Mouse (Mus musculus): ENCODE results near the gene Dnajc21.

DNA sequence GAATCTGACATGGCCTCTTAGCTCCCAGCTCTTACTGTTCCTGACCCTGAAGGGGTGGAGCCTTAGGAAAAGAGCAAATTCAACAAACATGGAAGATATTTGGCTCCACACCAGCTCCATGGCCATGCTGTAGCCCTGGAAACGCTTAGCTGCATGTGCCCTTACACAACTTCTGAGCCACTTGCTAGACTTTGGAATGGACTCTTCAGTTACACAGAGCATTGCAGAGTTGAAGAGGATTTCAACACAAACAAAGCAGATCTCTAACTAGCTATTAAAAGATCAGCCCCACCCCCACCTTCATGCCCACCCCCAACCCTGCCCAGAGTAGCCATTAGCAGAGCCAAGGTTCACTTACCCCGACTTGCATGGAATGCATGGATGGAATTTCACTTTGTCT, 70.5 kb downstream of the Dnajc21 start:
- no peak for TF ChIP-seq POLR2A (IDR thresholded peaks at IDR 0.05; ENCODE audit: insufficient read depth, low read depth, low read length)
- no peak for TF ChIP-seq CTCF (IDR thresholded peaks at IDR 0.05; ENCODE audit: insufficient read depth, low read depth, low read length)

Measured in olfactory bulb, adult 2 months (tissue).